Mouse (Mus musculus) retina, embryonic 14.5 days (tissue): Measurements from ENCODE around the gene Dvl1.
A peak's percentile ranks its signal among the peaks of the same experiment; 100 is the strongest.

Experiments
- DNase-seq: peaks from one replicate; pipeline ENCODE4 v3.0.0-alpha.2; 2015; ENCODE audit warnings: low spot score

Dvl1 gene

DNA sequence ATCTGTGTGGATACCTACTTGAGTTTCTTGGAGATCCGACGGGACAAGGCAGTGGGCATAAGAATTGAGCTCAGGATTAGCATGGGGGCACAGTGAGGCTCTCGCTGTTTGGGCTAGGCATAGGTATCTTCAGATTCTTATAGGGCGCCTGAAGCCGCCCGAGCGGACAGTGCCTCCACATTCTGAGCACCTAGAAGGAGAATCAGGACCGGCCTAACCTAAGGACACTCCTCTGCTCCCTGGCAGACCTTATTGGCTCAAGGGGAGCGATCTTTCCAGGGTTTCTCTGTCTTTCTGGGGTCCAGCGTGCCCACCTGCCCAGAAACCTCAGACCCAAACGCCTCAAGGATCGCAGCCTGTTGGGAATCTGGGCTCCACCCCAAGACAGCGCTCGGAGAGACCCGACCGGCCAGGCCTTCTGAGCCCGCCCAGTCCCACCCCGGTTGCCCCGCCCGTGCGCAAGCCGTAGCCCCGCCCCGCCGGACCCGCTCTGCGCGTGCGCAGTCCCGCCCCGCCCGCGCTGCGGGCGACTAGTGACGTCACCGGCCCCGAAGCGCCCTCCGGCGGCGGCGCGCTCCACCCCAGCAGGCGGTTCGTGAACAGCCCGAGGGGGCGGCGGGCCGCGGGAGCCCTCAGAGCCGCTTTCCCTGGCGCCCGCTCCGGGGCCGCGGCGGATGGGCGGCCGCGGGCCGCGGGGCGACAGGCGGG is at the start of gene Dvl1:
Gene Dvl1, plus strand, starts transcription at position 532 of the 708 bp plus-strand sequence.
- DNase-seq, result peak; percentile 94

DNA sequence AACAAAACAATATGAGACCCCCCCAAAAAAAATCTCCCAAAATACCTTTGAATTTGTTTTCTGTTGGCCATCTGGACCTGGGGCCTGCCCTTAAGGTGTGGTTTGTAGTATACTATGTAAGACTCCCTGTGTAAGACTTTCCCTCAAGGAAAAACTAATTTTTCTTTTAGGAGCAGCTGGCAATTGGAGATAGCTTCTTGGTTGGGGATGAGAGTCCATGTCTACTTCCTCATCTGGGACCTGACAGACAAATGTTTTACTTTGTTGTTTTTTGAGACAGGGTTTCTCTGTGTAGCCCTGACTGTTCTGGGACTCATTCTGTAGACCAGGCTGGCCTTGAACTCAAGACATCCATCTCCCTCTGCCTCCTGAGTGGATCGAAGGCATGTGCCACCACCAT is 45.1 kb upstream of the Dvl1 start:
- no peak for DNase-seq

DNA sequence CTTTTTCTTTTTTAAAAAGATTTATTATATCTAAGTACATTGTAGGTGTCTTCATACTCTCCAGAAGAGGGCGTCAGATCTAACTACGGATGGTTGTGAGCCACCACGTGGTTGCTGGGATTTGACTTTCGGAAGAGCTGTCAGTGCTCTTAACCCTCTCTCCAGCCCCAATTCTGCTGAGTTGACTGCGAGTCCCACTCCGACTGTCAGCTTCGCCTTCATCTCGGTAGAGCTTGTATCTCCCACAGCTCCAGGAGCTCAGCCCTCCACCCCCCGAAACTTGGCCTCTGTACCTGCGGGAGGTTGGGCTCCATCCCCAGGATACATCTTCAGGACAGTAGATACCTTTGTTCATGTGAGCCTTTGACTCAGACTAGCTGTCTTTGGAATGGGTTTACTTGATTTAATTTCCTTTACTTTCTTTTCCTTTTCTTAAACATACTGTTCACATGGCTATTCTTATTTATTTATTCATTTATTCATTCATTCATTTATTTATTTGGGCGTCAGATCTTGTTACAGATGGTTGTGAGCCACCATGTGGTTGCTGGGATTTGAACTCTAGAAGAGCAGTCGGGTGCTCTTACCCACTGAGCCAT is 44.4 kb upstream of the Dvl1 start, which contains the start of gene Mrpl20:
Gene Mrpl20, plus strand, starts transcription at position 138 of the 599 bp plus-strand sequence.
- DNase-seq, result peak; percentile 30

DNA sequence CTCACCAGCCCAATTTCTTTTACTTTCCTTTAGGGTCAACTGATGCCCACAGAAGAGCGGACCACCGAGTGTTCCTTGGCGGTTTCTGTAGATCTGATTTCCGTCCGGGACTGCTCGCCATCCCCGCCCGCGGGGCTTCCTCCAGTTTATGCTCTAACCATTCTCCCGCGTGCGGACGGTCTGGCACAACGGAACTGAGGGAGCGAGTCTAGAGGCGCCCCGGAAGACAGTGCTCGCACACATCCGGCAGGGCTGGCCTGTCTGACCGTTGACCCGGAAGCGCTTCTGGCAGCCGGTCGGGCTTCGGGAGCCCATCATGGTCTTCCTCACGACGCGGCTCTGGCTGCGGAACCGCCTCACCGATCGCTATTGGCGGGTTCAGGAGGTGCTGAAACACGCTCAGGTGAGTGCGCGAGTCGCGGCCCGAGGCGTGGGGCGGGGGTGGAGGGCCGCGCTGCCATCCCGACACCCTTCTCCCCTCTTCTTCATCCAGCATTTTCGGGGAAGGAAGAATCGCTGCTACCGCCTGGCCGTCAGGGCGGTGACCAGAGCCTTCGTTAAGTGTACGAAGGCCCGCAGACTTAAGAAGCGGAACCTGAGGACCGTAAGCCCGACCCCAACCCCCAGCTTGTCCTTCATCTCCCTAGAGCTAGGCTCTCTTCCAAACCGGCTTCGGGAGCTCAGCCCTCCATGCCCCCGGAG is 43.7 kb upstream of the Dvl1 start:
- peak; percentile 98 for DNase-seq

DNA sequence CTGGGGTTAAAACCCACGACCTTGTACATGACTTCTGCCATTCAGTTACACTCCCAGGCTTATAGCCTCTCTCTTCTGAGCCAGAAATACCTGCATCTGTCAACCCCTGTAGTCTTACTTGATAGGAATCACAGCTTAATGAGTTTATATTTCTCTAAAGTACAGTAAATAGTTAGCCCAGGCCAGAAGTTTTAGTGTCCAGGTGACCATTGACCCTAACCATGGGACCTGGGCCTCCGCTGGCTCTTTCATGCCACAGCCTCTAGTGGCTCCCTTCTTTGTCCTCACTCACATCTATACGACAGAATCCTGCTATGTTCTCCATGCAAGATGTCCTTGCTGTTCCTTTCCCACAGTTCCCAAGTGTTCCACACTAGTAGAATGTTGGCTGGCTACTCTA is 39.4 kb upstream of the Dvl1 start:
- DNase-seq, result no peak

DNA sequence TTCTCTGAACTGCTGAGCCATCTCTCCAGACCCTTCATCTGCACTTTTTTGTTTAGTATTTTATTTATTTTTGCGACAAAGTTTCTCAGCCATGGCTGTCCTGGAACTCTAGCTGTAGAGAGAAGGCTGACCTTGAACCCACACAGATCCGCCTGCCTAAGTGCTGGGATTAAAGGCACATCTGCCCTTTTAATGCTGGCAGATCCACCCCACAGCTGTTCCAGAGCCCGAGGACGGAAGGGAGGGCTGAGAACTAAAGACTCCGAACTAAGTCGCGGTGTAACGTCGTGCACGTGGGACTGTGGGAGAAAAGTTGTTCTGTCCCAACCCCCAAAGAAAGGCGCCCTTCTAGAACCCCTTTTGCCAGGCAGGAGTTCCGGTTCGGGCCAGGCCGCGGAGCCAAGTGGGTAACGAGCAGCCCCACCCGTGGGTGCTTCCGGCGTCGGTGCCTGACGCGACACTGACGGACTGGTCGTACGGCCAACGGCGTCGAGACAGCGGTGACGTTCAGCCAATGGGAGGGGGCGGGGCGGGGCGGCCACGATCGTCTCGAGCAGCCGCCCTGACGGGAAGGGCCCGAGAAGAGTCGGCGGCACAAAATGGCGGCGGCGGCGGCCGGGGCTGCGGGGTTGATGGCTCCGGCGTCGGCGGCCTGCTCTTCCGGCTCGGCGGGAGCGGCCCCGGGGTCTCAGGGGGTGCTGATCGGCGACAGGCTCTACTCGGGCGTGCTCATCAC is 35.1 kb upstream of the Dvl1 start, which contains the start of gene Ccnl2:
Gene Ccnl2, plus strand, starts transcription at position 561 of the 736 bp plus-strand sequence.
- DNase-seq, result peak; percentile 97

DNA sequence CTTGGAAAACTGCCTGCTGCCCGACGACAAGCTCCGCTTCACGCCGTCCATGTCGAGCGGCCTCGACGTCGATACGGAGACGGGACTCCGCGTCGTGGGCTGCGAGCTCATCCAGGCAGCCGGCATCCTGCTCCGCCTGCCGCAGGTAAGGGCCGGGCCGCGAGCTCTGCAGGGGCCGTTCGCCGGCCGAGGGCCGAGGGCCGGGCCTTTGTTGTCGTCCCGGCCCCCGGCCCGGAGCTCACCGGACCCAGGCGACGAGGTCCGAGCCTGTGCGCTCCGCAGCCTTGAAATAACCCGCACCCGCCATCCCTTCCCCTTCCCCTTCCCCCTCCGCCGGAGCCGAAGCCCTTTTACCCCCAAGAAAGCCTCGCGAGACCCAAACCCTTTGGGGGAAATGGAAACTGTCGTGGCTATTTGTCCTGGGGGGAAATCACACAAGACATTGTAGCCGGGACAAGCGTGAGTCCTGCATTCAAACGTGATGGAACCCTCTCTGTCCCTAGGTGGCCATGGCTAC is 34.5 kb upstream of the Dvl1 start:
- peak; percentile 61 for DNase-seq

DNA sequence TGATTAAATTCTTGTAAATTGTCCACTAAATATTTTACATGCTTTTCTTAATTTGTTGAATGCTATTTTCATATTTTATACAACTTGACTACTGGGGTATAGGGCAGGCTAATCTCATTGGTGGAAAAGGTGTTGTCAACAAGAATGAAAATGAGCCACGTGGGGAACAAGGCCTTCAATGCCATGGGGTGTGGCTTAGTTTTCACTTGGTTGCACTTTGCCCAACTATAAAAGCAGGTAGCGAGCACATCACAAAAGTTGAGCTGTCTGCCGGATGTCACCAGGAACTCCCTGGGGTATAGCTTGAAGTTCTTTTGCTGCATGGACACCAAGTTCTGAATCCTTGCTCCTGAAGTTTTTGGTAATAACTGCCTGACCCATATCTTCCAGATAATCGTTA is 29.7 kb upstream of the Dvl1 start:
- no peak for DNase-seq

DNA sequence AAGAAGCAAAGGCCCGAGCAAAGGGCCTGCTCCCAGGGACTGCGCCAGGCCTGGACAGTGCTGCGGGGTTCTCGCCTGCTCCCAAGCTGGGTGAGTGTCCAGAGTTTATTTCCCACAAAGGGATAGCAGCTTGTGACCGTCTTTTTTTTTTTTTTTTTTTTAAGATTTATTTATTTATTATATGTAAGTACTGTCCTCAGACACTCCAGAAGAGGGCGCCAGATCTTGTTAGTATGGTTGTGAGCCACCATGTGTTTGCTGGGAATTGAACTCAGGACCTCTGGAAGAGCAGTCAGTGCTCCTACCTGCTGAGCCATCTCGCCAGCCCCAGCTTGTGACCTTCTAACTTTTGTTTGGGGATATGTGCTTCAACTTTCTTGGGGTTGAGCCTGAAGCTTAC is 26.2 kb upstream of the Dvl1 start:
- peak; percentile 64 for DNase-seq

DNA sequence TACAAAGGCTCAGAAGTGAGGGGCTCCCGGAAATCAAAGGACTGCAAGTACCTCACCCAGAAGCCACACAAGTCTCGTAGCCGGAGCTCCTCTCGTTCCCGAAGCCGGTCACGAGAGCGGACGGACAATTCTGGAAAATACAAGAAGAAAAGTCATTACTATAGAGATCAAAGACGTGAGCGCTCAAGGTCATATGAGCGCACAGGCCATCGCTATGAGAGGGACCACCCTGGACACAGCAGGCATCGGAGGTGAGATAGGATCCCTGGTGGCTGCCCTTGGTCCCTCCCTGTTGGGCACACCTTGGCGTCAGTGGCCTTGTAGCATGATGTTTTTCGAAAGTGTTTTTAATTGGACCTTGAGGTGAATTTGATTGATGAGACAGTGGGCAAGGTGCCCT is 23.8 kb upstream of the Dvl1 start:
- DNase-seq, result no peak

DNA sequence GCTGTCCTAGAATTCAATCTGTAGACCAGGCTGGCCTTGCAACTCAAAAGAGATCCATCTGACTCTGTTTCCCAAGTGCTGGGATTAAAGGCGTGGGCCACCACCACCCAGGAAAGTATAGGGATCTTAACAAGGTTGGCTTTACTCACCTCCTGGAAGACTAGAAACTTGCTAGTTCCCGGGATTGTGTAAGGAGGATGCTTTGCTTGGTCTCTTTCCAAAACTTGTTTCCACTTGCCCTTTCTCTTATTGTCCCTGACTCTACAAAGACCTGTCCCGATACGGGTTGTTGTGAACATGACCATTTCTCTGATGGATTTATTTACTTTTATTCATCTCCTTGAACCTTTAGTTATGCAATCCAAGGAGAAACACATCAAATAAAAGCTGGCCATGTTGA is 17.3 kb upstream of the Dvl1 start:
- DNase-seq, result no peak

DNA sequence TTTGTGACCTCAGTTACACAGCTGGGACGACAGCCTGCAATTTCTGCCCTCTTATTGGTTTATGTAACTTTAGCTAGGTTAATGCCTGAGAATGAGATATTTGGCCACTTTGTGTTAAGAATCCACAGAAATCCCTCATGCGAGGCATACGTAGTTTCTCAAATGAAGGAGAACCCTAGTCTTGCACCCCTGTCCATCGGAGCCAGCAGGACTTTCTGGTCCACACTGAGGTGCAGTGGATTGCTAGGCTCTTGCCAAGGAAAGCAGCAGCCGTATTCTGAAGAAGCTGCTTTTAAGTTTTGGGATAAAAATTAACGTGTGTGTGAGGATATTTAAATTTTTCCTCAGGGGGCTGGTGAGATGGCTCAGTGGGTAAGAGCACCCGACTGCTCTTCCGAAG is 16.6 kb upstream of the Dvl1 start:
- DNase-seq, result peak; percentile 31

DNA sequence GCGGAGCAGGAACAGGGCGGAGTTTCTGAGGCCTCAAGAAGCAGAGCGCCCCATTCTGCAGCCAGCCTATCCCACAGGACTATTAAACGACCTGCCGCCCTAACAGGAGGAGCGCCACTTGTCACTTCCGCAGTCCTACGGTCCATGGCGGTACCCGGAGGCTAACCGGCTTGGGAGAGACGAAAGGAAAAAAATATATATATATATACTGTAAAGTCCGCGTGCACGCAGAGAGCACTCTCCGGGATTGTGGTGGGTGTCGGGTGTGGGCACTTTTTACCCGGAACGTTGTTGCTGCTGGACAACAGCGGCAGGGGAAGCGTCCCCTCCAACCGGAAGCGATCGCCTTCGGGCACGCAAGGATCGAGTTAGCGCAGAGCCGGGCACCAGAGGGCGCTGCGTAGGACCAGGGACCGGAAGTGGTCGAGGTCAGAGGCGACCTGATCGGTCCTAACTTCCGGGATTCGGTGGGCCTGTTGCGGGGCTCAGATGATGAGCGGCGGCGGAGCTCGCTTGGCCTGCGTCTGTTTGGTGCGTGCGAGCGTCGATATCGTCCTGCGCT is 15.9 kb upstream of the Dvl1 start, which contains the start of gene Aurkaip1:
Gene Aurkaip1, plus strand, starts transcription at position 68 of the 562 bp plus-strand sequence.
- DNase-seq, result peak; percentile 98

DNA sequence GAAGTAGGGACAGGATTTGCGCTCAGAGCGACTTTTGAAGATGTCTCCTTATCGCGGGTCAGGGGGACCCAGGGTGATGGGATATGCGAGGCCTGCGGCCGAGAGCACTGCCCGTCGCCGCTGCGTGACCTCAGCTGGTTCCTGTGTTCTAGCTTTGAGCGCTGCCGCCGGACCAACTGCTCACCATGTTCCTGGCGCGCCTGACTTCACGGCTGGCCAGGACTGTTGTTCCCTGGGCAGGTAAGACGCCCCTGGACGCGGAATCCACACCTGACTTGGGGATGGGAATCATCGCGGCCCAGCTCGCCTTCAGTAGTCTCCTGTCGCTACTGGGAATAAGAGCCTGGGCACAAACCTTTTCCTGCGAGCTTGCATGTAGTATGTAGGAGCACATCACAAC is 15.4 kb upstream of the Dvl1 start:
- peak; percentile 5 for DNase-seq

DNA sequence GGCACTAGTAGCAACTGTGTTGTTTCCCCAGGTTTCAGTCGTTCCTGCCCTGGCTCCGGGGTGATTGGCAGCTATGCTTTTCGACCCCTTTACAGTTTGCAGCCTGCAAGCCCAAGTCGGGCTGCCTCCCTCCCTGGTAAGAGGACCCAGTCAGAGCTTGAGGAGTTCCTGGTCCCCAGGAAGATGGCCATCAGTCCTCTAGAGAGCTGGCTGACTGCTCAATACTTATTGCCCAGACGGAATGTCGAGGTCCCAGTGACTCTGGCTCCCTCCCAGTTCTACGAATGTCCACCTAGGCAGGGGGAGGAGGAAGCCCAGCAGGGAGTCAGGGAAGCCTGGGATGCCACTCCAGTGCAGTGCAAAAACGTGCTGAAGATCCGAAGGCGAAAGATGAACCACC is 14.9 kb upstream of the Dvl1 start:
- DNase-seq, result no peak

DNA sequence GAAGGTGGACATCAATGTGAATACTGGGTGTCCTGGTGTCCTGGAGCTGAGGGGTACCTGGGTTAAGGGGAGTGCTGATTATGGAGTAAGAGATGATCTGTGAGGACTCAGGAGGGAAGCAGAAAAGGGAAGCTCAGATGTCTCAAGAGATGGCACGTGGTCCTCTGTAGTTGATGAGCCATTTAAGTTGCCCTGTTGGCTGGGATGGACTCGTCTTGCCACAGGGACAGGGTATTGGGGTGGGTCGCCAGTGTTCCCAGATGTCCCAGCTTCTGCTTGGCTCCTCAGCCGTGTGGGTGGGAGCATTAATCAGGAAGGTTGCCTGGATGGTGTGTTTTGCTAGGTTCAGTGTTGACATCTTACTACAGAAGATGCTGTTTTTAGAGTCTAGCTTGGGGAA is 14.0 kb upstream of the Dvl1 start:
- no peak for DNase-seq

DNA sequence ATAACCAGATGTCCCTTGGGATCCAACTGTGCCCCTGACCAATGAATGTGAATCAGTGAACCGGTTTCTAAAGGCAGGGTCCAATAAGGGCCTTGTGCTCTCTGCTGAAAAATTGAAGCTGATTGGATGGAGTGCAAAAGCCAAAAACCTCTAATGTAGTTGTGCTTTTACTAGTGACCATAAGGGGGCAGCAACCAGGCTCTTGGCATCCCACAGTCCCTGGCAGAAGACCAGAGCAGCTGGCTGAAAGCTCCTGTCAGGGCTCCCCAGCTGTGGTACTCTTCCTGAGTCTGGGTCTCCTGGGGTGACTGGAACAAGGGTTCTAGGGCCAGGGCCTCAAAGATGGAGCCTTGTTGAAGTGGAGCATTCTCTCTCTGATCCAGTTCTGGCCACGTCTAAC is 13.4 kb upstream of the Dvl1 start:
- DNase-seq, result peak; percentile 89

DNA sequence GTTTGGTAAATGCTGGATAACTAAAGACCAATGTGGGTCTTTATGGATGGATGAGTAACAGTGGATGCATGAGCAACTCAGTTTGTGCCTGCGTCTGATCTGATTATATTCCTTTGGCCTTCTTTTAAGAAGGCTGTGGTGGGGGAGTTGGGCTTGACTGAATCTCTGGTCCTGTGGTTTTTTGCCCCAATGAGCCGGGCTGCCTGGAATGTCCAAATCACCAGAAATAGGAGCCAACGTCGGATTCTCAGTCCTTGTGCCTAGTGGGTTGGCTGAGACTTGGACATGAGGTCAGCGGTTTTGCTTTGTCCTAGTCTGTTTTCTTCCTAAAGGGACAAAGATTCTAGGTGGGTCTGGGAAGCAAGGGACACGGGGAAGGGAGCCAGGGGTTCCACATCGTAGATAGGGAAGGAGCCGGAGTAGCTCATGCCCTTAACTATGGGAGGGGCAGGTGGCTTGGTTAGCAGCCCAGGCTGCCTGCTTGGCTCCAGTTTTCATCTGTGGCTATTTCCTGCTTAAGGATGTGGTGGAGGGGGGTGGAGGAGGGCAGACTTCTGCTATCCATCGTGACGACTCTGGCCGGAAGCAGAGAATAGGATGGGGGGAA is 9.7 kb upstream of the Dvl1 start:
- no peak for DNase-seq

DNA sequence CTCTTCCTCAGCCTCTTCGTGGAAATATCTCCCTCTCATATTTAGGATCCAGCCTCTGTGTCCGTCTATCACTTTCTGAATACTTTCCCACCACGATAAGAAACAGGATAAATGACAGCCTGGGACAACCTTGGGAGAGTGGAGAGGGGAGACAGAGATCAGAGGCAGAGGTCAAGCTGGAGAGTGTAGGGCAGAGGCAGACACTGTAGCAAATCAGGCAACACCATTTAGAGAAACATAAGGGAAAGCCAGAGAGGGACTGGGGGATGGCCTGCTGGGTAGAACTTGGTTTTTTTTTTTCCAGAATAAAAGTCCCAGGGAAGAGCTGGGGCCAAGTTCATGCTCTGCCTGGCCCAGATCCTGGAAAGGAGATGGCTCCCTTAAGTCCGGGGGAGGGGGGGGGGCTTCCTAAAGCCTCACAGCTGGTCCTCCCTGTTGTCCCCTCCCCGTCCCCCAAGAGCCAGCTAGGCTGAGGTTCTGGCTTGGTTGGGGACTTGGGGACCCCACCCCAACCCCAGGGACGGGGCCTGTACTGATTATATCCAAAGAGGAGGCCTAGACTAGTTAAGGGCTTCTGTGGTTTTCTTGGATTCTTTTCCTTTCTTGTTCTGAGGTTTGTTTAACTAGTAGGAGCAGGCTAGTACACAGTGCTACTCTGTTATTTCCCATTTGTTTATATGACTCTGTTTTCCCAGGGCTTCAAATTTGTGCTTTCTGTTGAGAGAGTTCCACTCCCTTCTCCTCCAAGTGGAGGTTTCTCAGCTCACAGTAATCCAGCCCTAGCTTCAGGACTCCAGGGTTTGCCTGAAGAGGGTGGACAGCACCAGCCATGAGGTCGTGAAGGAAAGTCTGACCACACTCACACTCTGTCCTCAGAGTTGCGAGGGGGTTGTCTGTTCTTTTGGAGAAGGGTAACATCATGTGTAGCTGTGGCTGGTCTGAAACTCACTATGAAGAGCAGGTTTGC is 8.7 kb upstream of the Dvl1 start:
- DNase-seq, result no peak

DNA sequence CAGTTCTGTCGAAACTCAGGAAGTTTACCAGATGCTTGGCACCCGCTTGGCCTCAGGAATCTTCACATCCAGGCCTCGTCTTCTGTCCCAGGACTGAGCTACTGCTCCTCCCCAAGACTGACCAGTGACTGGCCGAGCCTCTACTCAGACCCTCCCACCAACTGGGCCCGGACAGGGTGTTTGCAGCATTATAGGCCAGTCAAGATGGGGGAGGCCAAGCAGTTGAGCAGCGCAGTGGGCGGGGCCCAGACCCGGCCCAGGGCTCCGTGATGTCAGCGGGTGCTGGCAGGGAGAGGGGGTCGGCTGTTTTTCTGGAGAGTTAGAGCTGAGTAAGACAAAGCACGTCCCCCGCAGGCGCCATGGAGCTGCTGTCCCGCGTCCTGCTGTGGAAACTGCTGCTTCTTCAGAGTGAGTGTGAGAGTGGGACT is 7.7 kb upstream of the Dvl1 start, which contains the start of gene Mxra8:
Gene Mxra8, plus strand, starts transcription at position 198 of the 428 bp plus-strand sequence.
- peak; percentile 67 for DNase-seq
